Mouse (Mus musculus) hindbrain, embryonic 15.5 days (tissue): ENCODE data around the gene Pfkfb4. TPM values are rescaled to one million over a fixed set of nuclear protein-coding genes. Genes with fewer than 3 reads are reported as not detected.
A peak's percentile ranks its signal among the peaks of the same experiment; 100 is the strongest.

Source experiments
- ATAC-seq: fragments of 200-750 bp; cut with Nextera tagmentation; 2 replicates; pipeline ENCODE4 v1.8.0; 2017; ENCODE audit warnings: low read depth, moderate number of reproducible peaks, moderate TSS enrichment; ENCODE audit not compliant: low FRiP score
- H3K27ac ChIP-seq: fragments of 300-500 bp; sonication (generic); replicated peaks from 2 replicates; pipeline ENCODE4 v1.5.1; 2015; ENCODE audit warnings: mild to moderate bottlenecking, inconsistent platforms
- H3K27me3 ChIP-seq: fragments of 300-500 bp; sonication (generic); 2 replicates; pipeline ENCODE4 v1.6.1; 2015; ENCODE audit warnings: control low read depth, inconsistent platforms
- H3K36me3 ChIP-seq: fragments of 300-500 bp; sonication (generic); 2 replicates; pipeline ENCODE4 v1.6.1; 2015; ENCODE audit warnings: control low read depth, inconsistent platforms
- H3K4me1 ChIP-seq: fragments of 300-500 bp; sonication (generic); replicated peaks from 2 replicates; pipeline ENCODE4 v1.6.1; 2015; ENCODE audit warnings: control low read depth, inconsistent platforms
- H3K4me2 ChIP-seq: fragments of 300-500 bp; sonication (generic); 2 replicates; pipeline ENCODE4 v1.6.1; 2015; ENCODE audit warnings: moderate library complexity, mild to moderate bottlenecking, inconsistent platforms
- H3K4me3 ChIP-seq: fragments of 300-500 bp; sonication (generic); 2 replicates; pipeline ENCODE4 v1.5.1; 2015; ENCODE audit warnings: mild to moderate bottlenecking, inconsistent platforms
- H3K9ac ChIP-seq: fragments of 300-500 bp; sonication (generic); 2 replicates; pipeline ENCODE4 v1.6.1; 2015; ENCODE audit warnings: inconsistent platforms
- H3K9me3 ChIP-seq: fragments of 300-500 bp; sonication (generic); 2 replicates; pipeline ENCODE4 v1.6.1; 2016; ENCODE audit warnings: control low read depth, inconsistent platforms
- WGBS: fragments of 180-500 bp; shearing (Covaris S2); methylation state at CpG from one replicate; pipeline ENCODE4 v1.1.7; 2015; 5-methylcytosine and 5-hydroxymethylcytosine counted together
- polyA plus RNA-seq: library from polyadenylated mRNA; unstranded; fragments of >200 nt; fragmentation: Nextera tagmentation; extraction: Ambion mirVana; gene quantifications from 2 replicates; pipeline ENCODE4 v1.2.1, GENCODE M21; 2015

The Pfkfb4 gene
- polyA plus RNA-seq, 1 experiment from 2014 or later: 28.7 TPM

- H3K4me2 ChIP-seq: no peak overlapping the region
- WGBS: 11% methylated on average over 3 of the region's 3 CpGs
- no peak overlapping the region for H3K4me3 ChIP-seq
- 0 out of 2 replicates have a peak, but pooled peaks cover 2% of the 10 kb centered on the region for H3K4me1 ChIP-seq
- H3K27ac ChIP-seq: no peak overlapping the region
- no peaks in the 10 kb centered on the region for H3K27me3 ChIP-seq
- peaks cover 10% of the 10 kb centered on the region; the same call in 1 of the 2 replicates for H3K36me3 ChIP-seq
- H3K9ac ChIP-seq: no peak overlapping the region
- ATAC-seq: peak; percentile 54; the same call in 1 of the 2 replicates
- H3K9me3 ChIP-seq: no peaks in the 10 kb centered on the region
Observed at GRCm38 (mm10) chr9:109000726-109001125, 9.1 kb downstream of the Pfkfb4 start.

DNA sequence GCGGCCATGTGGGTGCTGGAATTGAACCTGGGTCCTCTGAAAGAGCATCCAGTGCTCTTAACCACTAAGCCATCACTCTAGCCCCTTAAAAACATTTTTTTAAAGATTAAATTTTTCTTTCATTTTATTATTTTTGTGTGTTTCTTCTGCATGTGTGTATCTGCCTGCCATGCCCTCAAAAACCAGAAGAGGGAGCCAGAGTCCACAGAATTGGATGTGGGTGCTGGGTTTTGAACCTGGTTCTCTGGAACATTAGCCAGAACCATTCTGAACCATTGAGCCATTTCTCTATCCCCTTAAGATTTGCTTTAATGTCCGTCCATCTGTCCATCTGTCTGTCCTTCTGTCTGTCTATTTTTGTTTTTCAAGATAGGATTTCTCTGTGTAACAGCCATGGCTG, 11.6 kb downstream of the Pfkfb4 start:
- Histone ChIP-seq H3K4me2 (no peak overlapping the region), H3K4me3 (no peak overlapping the region), H3K4me1 (0 out of 2 replicates have a peak, but pooled peaks cover 1% of the 10 kb centered on the region), H3K36me3 (peaks cover 16% of the 10 kb centered on the region; the same call in 1 of the 2 replicates), H3K9ac (no peak overlapping the region), H3K9me3 (no peaks in the 10 kb centered on the region), H3K27me3 (no peaks in the 10 kb centered on the region), H3K27ac (no peak overlapping the region)
- ATAC-seq: no peak
- 63% methylated on average over 2 of the region's 2 CpGs for WGBS

DNA sequence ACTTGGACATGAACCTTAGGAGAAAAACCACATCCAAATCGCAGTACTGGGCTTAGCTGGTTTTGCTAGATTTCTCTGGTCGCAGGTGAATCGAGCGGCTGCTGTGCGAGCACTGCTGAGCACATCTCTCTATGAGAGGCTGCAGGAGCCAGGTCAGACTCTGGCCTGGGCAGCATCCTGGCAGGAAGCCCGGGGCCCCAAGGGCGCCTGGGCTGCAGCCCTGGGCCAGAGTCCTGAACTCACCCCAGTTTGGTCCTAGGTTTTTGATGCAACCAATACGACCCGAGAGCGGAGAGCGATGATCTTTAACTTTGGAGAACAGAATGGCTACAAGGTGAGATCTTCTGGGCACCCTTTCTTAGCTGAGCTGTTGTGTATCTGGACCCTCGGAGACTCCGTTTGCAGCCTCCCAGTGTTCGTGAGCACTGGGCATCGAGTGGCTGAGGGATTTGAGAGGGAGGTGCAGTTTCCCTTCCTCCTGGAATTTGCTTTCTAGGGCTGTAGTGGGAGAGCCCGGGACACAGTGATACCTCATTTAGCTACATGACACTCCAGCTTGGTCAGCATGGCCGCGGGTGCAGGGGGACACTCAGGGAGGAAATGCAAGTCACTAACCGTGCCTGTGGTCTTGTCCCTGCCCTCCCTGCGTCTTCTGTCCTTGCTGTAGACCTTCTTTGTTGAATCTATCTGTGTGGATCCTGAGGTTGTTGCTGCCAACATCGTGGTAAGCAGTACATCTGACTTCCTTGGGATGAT, 15.6 kb downstream of the Pfkfb4 start:
- ATAC-seq: no peak
- no peaks in the 10 kb centered on the region for H3K27me3 ChIP-seq
- H3K4me3 ChIP-seq: no peak overlapping the region
- H3K9ac ChIP-seq: no peak overlapping the region
- no peaks in the 10 kb centered on the region for H3K4me1 ChIP-seq
- H3K9me3 ChIP-seq: no peaks in the 10 kb centered on the region
- H3K36me3 ChIP-seq: peaks cover 23% of the 10 kb centered on the region
- WGBS: 83% methylated on average over 21 of the region's 21 CpGs
- H3K4me2 ChIP-seq: no peak overlapping the region
- H3K27ac ChIP-seq: no peak overlapping the region

- no peak overlapping the region for H3K27ac ChIP-seq
- 82% methylated on average over 9 of the region's 9 CpGs for WGBS
- H3K27me3 ChIP-seq: no peaks in the 10 kb centered on the region
- no peak overlapping the region for H3K4me3 ChIP-seq
- no peak for ATAC-seq
- no peaks in the 10 kb centered on the region for H3K9me3 ChIP-seq
- no peak overlapping the region for H3K4me2 ChIP-seq
- H3K36me3 ChIP-seq: peaks cover 24% of the 10 kb centered on the region
- H3K4me1 ChIP-seq: no peaks in the 10 kb centered on the region
- no peak overlapping the region for H3K9ac ChIP-seq
Observed at GRCm38 (mm10) chr9:109008081-109008480, 16.5 kb downstream of the Pfkfb4 start.

GRCm38 (mm10) chr9:109008994-109009635, 17.5 kb downstream of the Pfkfb4 start:
- Histone ChIP-seq H3K36me3 (peaks cover 24% of the 10 kb centered on the region), H3K27me3 (no peaks in the 10 kb centered on the region), H3K9me3 (no peaks in the 10 kb centered on the region), H3K9ac (no peak overlapping the region), H3K4me2 (no peak overlapping the region), H3K4me1 (no peaks in the 10 kb centered on the region), H3K27ac (no peak overlapping the region), H3K4me3 (no peak overlapping the region)
- WGBS: 77% methylated on average over 9 of the region's 10 CpGs
- ATAC-seq: no peak

- no peaks in the 10 kb centered on the region for H3K4me1 ChIP-seq
- H3K4me3 ChIP-seq: no peak overlapping the region
- no peak overlapping the region for H3K4me2 ChIP-seq
- no peak overlapping the region for H3K9ac ChIP-seq
- 60% methylated on average over 17 of the region's 17 CpGs for whole genome bisulfite sequencing
- H3K36me3 ChIP-seq: peaks cover 24% of the 10 kb centered on the region
- H3K27ac ChIP-seq: no peak overlapping the region
- H3K27me3 ChIP-seq: no peaks in the 10 kb centered on the region
- H3K9me3 ChIP-seq: no peaks in the 10 kb centered on the region
- ATAC-seq: no peak
Observed at GRCm38 (mm10) chr9:109009636-109010315, 18.2 kb downstream of the Pfkfb4 start.

- 0 out of 2 replicates have a peak, but pooled peaks have one; percentile 38 for ATAC-seq
- Histone ChIP-seq H3K4me3 (no peak overlapping the region), H3K4me2 (no peak overlapping the region), H3K27ac (no peak overlapping the region), H3K9ac (no peak overlapping the region), H3K9me3 (no peaks in the 10 kb centered on the region), H3K36me3 (peaks cover 22% of the 10 kb centered on the region), H3K27me3 (no peaks in the 10 kb centered on the region), H3K4me1 (no peaks in the 10 kb centered on the region)
- WGBS: 89% methylated on average over 14 of the region's 14 CpGs
Observed at GRCm38 (mm10) chr9:109010316-109010690, 18.7 kb downstream of the Pfkfb4 start.

GRCm38 (mm10) chr9:109015397-109015796, 23.8 kb downstream of the Pfkfb4 start:
- no peak overlapping the region for H3K27ac ChIP-seq
- peaks cover 11% of the 10 kb centered on the region for H3K36me3 ChIP-seq
- H3K4me1 ChIP-seq: no peaks in the 10 kb centered on the region
- H3K4me2 ChIP-seq: no peak overlapping the region
- H3K27me3 ChIP-seq: no peaks in the 10 kb centered on the region
- no peak for ATAC-seq
- H3K9ac ChIP-seq: no peak overlapping the region
- no peak overlapping the region for H3K4me3 ChIP-seq
- no peaks in the 10 kb centered on the region for H3K9me3 ChIP-seq
- WGBS: 79% methylated on average over 8 of the region's 8 CpGs

DNA sequence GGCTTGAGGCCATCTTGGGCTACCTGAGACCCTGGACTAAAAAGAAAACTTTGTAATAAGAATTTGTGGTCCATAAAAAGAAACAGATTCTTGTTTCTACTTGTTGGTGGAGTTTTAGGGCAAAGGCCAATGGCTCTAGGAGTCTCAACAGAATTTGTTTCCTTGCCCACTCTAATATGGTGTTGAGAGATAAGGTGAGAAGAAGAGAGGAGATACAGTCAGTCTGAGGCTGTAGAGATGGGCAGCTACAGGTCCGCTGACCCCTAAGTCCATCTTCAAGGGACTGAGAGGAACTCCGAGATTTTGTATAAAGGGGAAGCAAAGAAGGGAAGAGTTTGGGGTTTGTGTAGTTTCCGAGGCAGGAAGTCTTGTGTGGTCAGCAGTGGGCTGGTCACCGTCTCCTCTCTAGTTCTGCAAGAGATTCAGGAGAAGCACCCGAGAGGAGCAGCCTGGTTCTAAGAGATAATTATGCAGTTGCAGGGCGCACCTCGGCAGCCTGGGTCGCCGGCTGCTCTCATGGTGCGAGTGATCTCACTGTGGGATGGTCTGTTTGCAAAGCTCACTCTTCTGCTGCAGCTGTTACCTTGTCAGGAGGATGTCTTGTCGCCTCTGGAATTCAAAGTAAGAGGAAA, 25.5 kb downstream of the Pfkfb4 start:
- H3K9me3 ChIP-seq: no peaks in the 10 kb centered on the region
- H3K27ac ChIP-seq: no peak overlapping the region
- no peak for ATAC-seq
- H3K4me1 ChIP-seq: no peaks in the 10 kb centered on the region
- H3K4me2 ChIP-seq: no peak overlapping the region
- H3K36me3 ChIP-seq: peaks cover 6% of the 10 kb centered on the region
- H3K4me3 ChIP-seq: no peak overlapping the region
- H3K9ac ChIP-seq: no peak overlapping the region
- 78% methylated on average over 11 of the region's 11 CpGs for WGBS
- no peaks in the 10 kb centered on the region for H3K27me3 ChIP-seq

DNA sequence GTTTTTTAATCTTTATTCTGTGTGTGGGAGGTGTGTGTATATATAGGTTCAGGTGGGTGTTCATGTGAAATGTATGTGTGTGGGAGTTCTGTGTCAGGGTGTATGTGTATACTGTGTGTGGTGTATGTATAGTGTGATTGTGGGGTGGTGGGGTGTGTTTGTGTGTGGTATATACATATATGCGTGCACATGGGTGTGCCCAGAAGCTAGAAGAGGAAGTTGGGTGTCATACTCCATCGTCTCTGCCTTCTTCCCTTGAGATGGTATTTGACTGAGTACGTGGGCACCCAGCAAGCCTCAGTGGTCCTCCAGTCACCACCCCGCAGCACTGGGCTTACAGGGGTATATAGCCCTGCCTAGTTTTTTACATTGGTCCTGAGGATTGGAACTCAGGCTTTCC, 29.9 kb downstream of the Pfkfb4 start:
- Histone ChIP-seq H3K36me3 (peaks cover 17% of the 10 kb centered on the region), H3K27me3 (no peaks in the 10 kb centered on the region), H3K4me1 (no peaks in the 10 kb centered on the region), H3K9me3 (no peaks in the 10 kb centered on the region), H3K9ac (no peak overlapping the region), H3K27ac (no peak overlapping the region), H3K4me2 (no peak overlapping the region), H3K4me3 (no peak overlapping the region)
- 88% methylated on average over 4 of the region's 4 CpGs for WGBS
- no peak for ATAC-seq

DNA sequence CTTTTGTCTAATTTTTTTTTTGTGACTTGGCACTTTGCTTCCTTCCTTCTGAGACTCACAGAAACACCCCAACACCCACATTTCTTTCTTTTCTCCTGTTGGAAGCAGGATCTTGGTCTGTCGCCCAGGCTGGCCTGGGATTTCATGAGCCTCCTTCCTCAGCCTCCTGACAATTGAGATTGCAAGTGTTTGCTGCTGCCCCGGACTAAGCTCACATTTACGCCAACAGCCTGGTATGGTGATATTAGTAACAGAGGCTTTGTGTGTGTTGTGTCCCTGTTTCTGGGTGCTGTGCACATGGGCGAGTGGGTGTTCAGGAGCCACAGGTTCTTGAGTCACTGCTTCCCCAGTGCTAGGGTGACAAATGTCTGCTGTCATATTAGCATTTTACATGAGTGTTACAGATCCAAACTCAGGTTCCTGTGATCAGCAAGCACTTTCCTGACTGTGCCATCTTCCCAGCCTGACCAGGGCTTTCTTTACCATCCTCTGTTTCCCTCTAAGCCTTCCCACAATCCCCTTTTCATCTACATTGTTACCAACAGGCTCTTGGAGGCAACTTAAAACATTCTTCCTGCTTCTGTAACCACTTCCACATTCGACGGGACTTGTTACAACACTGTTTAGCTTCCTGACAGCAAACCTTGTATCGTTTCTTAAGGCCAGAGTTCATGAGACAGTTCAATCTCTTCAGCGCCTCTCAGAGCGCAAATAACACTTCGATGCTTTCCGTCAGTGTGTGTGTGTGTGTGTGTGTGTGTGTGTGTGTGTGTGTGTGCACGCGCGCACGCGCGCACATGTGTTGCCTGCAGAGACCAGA, 31.5 kb downstream of the Pfkfb4 start:
- ATAC-seq: no peak
- no peaks in the 10 kb centered on the region for H3K27me3 ChIP-seq
- no peak overlapping the region for H3K27ac ChIP-seq
- H3K9me3 ChIP-seq: no peaks in the 10 kb centered on the region
- H3K4me1 ChIP-seq: no peaks in the 10 kb centered on the region
- H3K4me3 ChIP-seq: no peak overlapping the region
- peaks cover 17% of the 10 kb centered on the region for H3K36me3 ChIP-seq
- 93% methylated on average over 17 of the region's 17 CpGs for WGBS
- no peak overlapping the region for H3K9ac ChIP-seq
- H3K4me2 ChIP-seq: no peak overlapping the region
